Mouse (Mus musculus) C2C12 (cell line): Measurements from ENCODE around the gene Tctex1d1. TPM values are rescaled to one million over a fixed set of nuclear protein-coding genes. Genes with fewer than 3 reads are reported as not detected.

ENCODE experiments used
- H3K27me3 ChIP-seq: one replicate; pipeline ENCODE4 v1.6.1; 2011; ENCODE audit not compliant: control insufficient read depth, insufficient read depth, insufficient read length
- H3K36me3 ChIP-seq: one replicate; pipeline ENCODE4 v1.6.1; 2011; ENCODE audit not compliant: control insufficient read depth, insufficient read depth
- H3K4me3 ChIP-seq: one replicate; pipeline ENCODE4 v1.5.1; 2011; ENCODE audit warnings: mild to moderate bottlenecking, control low read depth; ENCODE audit not compliant: poor library complexity, insufficient read depth, severe bottlenecking
- H3K79me2 ChIP-seq: one replicate; pipeline ENCODE4 v1.6.1; 2011; ENCODE audit not compliant: control insufficient read depth, insufficient read depth
- H3K79me3 ChIP-seq: one replicate; pipeline ENCODE4 v1.6.1; 2011; ENCODE audit warnings: low read depth, control low read depth
- H3ac ChIP-seq: one replicate; pipeline ENCODE3; 2011; ENCODE audit warnings: low read depth; ENCODE audit not compliant: control insufficient read depth, insufficient read length
- CEBPB ChIP-seq: IDR thresholded peaks from one replicate; pipeline ENCODE4 v1.6.1; 2011; ENCODE audit warnings: low read depth, mild to moderate bottlenecking, control low read depth, moderate library complexity
- CTCF ChIP-seq: IDR thresholded peaks from one replicate; pipeline ENCODE4 v1.5.1; 2011; ENCODE audit not compliant: control insufficient read depth, insufficient read depth, insufficient read length
- FOSL1 ChIP-seq: IDR thresholded peaks from one replicate; pipeline ENCODE4 v1.8.0; 2011; ENCODE audit warnings: mild to moderate bottlenecking, low read length; ENCODE audit not compliant: poor library complexity, insufficient read depth, severe bottlenecking
- MAX ChIP-seq: IDR thresholded peaks from one replicate; pipeline ENCODE4 v1.6.1; 2011; ENCODE audit warnings: mild to moderate bottlenecking, control low read depth
- MYOD1 ChIP-seq: IDR thresholded peaks from one replicate; pipeline ENCODE4 v1.6.1; 2011; ENCODE audit warnings: low read depth; ENCODE audit not compliant: control insufficient read depth, insufficient read length
- MYOG ChIP-seq: IDR thresholded peaks from one replicate; pipeline ENCODE4 v1.6.1; 2011; ENCODE audit not compliant: control insufficient read depth, insufficient read length; ENCODE audit errors: extremely low read depth
- USF1 ChIP-seq: IDR thresholded peaks from one replicate; pipeline ENCODE4 v1.6.1; 2011; ENCODE audit warnings: low read depth, mild to moderate bottlenecking, control low read depth, moderate library complexity
- polyA plus RNA-seq: library from polyadenylated mRNA; unstranded; fragments of >200 nt; fragmentation: generic; extraction: Trizol; gene quantifications from one replicate; pipeline ENCODE4 v1.2.1, GENCODE M21; 2012; ENCODE audit warnings: missing spikeins

Tctex1d1 gene
- polyA plus RNA-seq, 1 experiment, result not detected

DNA sequence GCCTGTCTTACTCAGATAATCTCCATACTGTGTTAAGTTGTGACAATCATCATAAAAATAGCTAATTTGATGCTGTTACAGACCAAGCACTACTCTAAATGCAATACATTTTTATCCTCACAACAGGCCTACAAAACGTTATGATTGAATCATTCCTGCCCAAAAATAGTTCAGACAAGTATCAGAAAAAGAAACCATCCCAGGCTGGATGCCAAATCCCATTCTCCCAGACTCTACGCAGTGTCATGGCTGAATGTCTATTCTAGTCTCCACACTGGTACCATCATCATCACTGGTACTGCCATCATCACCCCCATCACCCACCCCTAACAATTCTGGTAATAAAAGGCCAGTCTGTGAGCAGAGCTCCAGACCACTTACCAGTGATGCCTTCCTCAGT is 25.9 kb upstream of the Tctex1d1 start:
- Histone ChIP-seq H3K36me3 (no peaks in the 10 kb centered on the region), H3K27me3 (no peaks in the 10 kb centered on the region), H3K79me3 (no peaks in the 10 kb centered on the region), H3ac (no peak overlapping the region), H3K79me2 (no peaks in the 10 kb centered on the region), H3K4me3 (no peak overlapping the region)
- TF ChIP-seq FOSL1, result no peak
- no peak for TF ChIP-seq MYOG
- TF ChIP-seq MAX, result no peak
- no peak for TF ChIP-seq CEBPB
- TF ChIP-seq USF1, result no peak
- no peak for TF ChIP-seq MYOD1
- TF ChIP-seq CTCF, result no peak

DNA sequence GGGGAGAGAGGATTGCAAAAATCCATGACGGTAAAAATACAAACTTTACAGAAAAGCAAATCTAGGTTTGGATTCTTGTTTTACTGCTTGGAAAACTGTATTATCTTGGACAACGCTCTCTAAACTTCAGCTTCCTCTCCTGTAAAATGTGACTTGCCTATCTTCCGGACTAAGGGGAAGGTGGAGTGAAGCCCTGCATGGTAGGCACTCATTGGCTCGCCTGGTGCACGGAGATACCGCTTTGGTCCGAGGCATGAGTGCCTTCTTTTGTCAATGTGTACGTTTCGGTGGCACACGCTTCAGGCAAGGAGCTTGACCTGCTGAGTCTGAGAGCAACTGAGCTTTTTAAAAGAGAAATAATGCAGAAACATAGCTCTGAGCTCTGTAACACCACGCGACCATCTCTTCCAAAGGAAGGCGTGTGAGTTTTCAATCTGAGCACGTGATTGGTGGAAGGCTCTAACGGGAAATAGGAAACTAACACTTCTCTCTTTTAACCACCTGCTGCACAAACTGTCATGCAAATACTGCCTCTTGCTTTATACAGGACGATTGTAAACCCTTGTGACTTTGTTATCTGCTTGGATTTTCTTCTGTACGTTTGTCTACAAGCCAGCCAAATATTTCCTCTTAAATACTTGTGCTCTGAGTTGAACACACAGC is 23.0 kb upstream of the Tctex1d1 start:
- no peak overlapping the region for H3K4me3 ChIP-seq
- no peaks in the 10 kb centered on the region for H3K27me3 ChIP-seq
- H3ac ChIP-seq, result no peak overlapping the region
- no peaks in the 10 kb centered on the region for H3K79me3 ChIP-seq
- no peaks in the 10 kb centered on the region for H3K36me3 ChIP-seq
- no peak for TF ChIP-seq MYOG
- no peak for TF ChIP-seq MAX
- no peak for TF ChIP-seq FOSL1
- no peak for TF ChIP-seq CTCF
- no peaks in the 10 kb centered on the region for H3K79me2 ChIP-seq

DNA sequence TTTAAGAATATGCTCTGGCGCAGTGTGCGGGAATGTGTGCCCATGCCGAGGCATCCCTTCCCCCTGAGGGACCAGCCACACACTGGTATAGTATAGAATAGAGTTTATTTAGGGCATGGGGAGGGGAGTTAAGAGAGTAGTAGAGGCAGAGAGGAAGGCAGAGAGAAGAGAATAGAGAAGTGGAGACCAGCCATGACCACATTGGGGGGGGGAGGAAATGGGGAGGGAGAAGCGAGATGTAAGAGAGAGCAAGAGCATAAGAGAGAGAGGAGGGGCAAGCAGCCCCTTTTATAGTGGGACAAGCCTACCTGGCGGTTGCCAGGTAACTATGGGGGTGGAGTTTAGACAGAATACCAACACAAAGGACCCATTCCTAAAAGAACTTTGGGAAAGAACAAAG is 19.0 kb upstream of the Tctex1d1 start:
- Histone ChIP-seq H3K27me3 (no peaks in the 10 kb centered on the region), H3K79me3 (no peaks in the 10 kb centered on the region), H3ac (no peak overlapping the region), H3K79me2 (no peaks in the 10 kb centered on the region), H3K4me3 (no peak overlapping the region), H3K36me3 (no peaks in the 10 kb centered on the region)
- TF ChIP-seq MAX (no peak), CEBPB (no peak)

DNA sequence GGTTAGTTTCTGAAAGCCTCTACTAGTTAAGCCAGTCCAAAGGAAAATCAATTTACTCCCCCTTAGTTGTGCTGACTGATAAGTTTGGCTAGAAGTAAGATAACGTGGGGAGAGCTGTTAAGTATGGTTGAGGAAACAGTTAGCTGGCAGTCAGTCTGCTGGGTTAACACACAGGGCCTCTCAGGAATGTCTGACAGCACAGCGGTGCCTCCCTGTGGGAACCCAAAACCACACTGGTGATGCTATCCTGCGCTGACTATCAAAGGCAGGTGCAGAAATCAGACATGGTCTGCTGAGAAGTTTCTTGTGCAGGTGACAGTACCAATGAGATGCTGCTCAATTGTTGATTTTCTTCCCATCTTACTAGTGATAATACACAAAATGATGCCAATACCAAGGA is 14.2 kb upstream of the Tctex1d1 start:
- Histone ChIP-seq H3K36me3 (no peaks in the 10 kb centered on the region), H3K79me3 (no peaks in the 10 kb centered on the region), H3K79me2 (no peaks in the 10 kb centered on the region), H3K4me3 (no peak overlapping the region), H3ac (no peak overlapping the region), H3K27me3 (no peaks in the 10 kb centered on the region)
- TF ChIP-seq MYOD1 (no peak), FOSL1 (no peak), CEBPB (no peak), MAX (no peak)

DNA sequence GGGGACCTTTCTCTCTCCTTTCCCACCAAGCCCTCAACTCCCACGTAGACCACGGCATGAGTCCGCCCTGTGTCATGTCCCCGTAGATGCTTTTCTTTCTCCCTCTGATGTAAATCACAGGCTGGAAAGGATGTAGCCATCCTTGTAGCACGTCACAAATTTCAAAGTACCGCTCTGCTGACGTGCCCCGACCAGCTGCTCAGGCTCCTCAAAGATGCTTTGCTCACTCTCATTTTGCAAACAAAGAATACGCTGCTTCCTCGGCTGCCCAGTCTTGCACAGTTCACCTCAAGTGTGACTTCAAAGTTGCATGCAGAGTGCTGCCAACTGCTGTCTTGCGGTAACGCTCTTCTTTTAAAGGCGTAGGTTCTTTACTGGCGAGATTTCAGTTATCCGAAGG is 10.6 kb upstream of the Tctex1d1 start:
- Histone ChIP-seq H3K27me3 (no peaks in the 10 kb centered on the region), H3K79me2 (no peaks in the 10 kb centered on the region), H3K4me3 (no peak overlapping the region), H3K79me3 (no peaks in the 10 kb centered on the region), H3K36me3 (no peaks in the 10 kb centered on the region), H3ac (no peak overlapping the region)
- TF ChIP-seq MAX (no peak), USF1 (no peak), MYOG (no peak), MYOD1 (no peak), CEBPB (no peak), CTCF (no peak), FOSL1 (no peak)

DNA sequence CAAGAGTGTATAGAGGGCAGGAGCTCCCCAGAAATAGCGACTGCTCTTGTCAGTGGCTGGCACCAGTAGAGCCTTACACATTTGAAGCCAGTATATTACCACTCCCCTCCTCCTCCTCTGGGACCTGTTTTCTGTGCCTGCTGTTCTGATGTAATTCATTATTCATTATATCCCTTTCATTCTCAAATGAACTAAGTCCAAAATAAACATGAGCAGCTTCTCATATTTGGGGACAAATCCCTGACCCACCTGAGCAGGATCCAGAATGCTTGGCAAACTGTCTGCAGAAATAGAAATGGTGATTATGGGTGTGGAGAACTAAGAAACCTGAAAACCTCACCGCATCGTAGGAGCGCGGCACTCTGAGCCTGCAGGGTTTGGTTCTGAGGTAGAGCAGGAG is 8.8 kb upstream of the Tctex1d1 start:
- Histone ChIP-seq H3K4me3 (no peak overlapping the region), H3K27me3 (no peaks in the 10 kb centered on the region), H3K79me3 (no peaks in the 10 kb centered on the region), H3ac (no peak overlapping the region), H3K36me3 (no peaks in the 10 kb centered on the region), H3K79me2 (no peaks in the 10 kb centered on the region)
- TF ChIP-seq MYOG (no peak), MYOD1 (no peak), MAX (no peak), USF1 (no peak), CEBPB (no peak), CTCF (no peak), FOSL1 (no peak)
